Mouse (Mus musculus) midbrain, embryonic 15.5 days (tissue): ENCODE measurements around the gene Smagp. TPM values are rescaled to one million over a fixed set of nuclear protein-coding genes. Genes with fewer than 3 reads are reported as not detected.

ENCODE experiments used
- ATAC-seq: fragments of 200-750 bp; cut with Nextera tagmentation; replicated peaks from 2 replicates; pipeline ENCODE4 v1.8.0; 2017; ENCODE audit warnings: moderate TSS enrichment
- H3K27ac ChIP-seq: fragments of 300-500 bp; sonication (generic); 2 replicates; pipeline ENCODE4 v1.5.1; 2015; ENCODE audit warnings: mild to moderate bottlenecking, inconsistent platforms
- H3K27me3 ChIP-seq: fragments of 300-500 bp; sonication (generic); replicated peaks from 2 replicates; pipeline ENCODE4 v1.6.1; 2015; ENCODE audit warnings: inconsistent platforms
- H3K36me3 ChIP-seq: fragments of 300-500 bp; sonication (generic); replicated peaks from 2 replicates; pipeline ENCODE4 v1.6.1; 2015; ENCODE audit warnings: inconsistent platforms
- H3K4me1 ChIP-seq: fragments of 300-500 bp; sonication (generic); 2 replicates; pipeline ENCODE4 v1.6.1; 2015; ENCODE audit warnings: inconsistent platforms
- H3K4me2 ChIP-seq: fragments of 300-500 bp; sonication (generic); 2 replicates; pipeline ENCODE4 v1.6.1; 2015; ENCODE audit warnings: inconsistent platforms, mild to moderate bottlenecking, moderate library complexity
- H3K4me3 ChIP-seq: fragments of 300-500 bp; sonication (generic); 2 replicates; pipeline ENCODE4 v1.5.1; 2015; ENCODE audit warnings: mild to moderate bottlenecking, inconsistent platforms
- H3K9ac ChIP-seq: fragments of 300-500 bp; sonication (generic); 2 replicates; pipeline ENCODE4 v1.6.1; 2015; ENCODE audit warnings: mild to moderate bottlenecking, inconsistent platforms
- H3K9me3 ChIP-seq: fragments of 300-500 bp; sonication (generic); 2 replicates; pipeline ENCODE4 v1.6.1; 2016; ENCODE audit warnings: inconsistent platforms
- WGBS: fragments of 180-500 bp; shearing (Covaris S2); methylation state at CpG from one replicate; pipeline ENCODE4 v1.1.7; 2015; ENCODE audit warnings: mixed read lengths; 5-methylcytosine and 5-hydroxymethylcytosine counted together
- polyA plus RNA-seq: library from polyadenylated mRNA; unstranded; fragments of >200 nt; fragmentation: Nextera tagmentation; extraction: Ambion mirVana; gene quantifications from 2 replicates; pipeline ENCODE4 v1.2.1, GENCODE M21; 2015

Gene Smagp
- 4.0 and 4.9 TPM in 2 replicates for polyA plus RNA-seq

- Histone ChIP-seq H3K9me3 (no peaks in the 10 kb centered on the region), H3K36me3 (no peaks in the 10 kb centered on the region), H3K27ac (no peak within 1 kb of the TSS), H3K27me3 (peaks cover 58% of the 10 kb centered on the region), H3K4me3 (peak within 1 kb of the TSS; percentile 39), H3K4me1 (peaks cover 13% of the 10 kb centered on the region), H3K4me2 (peak within 1 kb of the TSS; percentile 72), H3K9ac (peak within 1 kb of the TSS; percentile 6; the same call in 1 of the 2 replicates)
- WGBS = under 1% methylated on average over 64 of the region's 77 CpGs
- ATAC-seq = no peak
Measured at GRCm38 (mm10) chr15:100636700-100637501, at the start of gene Smagp. Gene Smagp (minus strand): TSS chr15:100636940.

GRCm38 (mm10) chr15:100686434-100686833 lies 49.7 kb upstream of the Smagp start:
- H3K9ac ChIP-seq = no peak overlapping the region
- ATAC-seq = no peak
- H3K4me3 ChIP-seq = no peak overlapping the region
- H3K4me1 ChIP-seq = no peaks in the 10 kb centered on the region
- H3K4me2 ChIP-seq = no peak overlapping the region
- no peak overlapping the region for H3K27ac ChIP-seq
- 77% methylated on average over 6 of the region's 6 CpGs for WGBS
- no peaks in the 10 kb centered on the region for H3K9me3 ChIP-seq
- 0 out of 2 replicates have a peak, but pooled peaks cover 2% of the 10 kb centered on the region for H3K27me3 ChIP-seq
- H3K36me3 ChIP-seq = no peaks in the 10 kb centered on the region

- 91% methylated on average over 8 of the region's 8 CpGs for WGBS
- no peak overlapping the region for H3K4me2 ChIP-seq
- H3K4me3 ChIP-seq = no peak overlapping the region
- no peaks in the 10 kb centered on the region for H3K36me3 ChIP-seq
- H3K27ac ChIP-seq = no peak overlapping the region
- H3K9me3 ChIP-seq = no peaks in the 10 kb centered on the region
- H3K27me3 ChIP-seq = 0 out of 2 replicates have a peak, but pooled peaks cover 2% of the 10 kb centered on the region
- no peaks in the 10 kb centered on the region for H3K4me1 ChIP-seq
- ATAC-seq = no peak
- no peak overlapping the region for H3K9ac ChIP-seq
Measured at GRCm38 (mm10) chr15:100685849-100686248, 49.1 kb upstream of the Smagp start.

GRCm38 (mm10) chr15:100685255-100685654 lies 48.5 kb upstream of the Smagp start:
- Histone ChIP-seq H3K4me1 (no peaks in the 10 kb centered on the region), H3K27me3 (0 out of 2 replicates have a peak, but pooled peaks cover 2% of the 10 kb centered on the region), H3K9ac (no peak overlapping the region), H3K4me3 (no peak overlapping the region), H3K4me2 (no peak overlapping the region), H3K36me3 (no peaks in the 10 kb centered on the region), H3K9me3 (no peaks in the 10 kb centered on the region), H3K27ac (no peak overlapping the region)
- 26% methylated on average over 13 of the region's 13 CpGs for WGBS
- no peak for ATAC-seq

- no peak overlapping the region for H3K4me3 ChIP-seq
- H3K4me1 ChIP-seq = no peaks in the 10 kb centered on the region
- 0 out of 2 replicates have a peak, but pooled peaks cover 2% of the 10 kb centered on the region for H3K27me3 ChIP-seq
- H3K36me3 ChIP-seq = no peaks in the 10 kb centered on the region
- no peak overlapping the region for H3K27ac ChIP-seq
- H3K9ac ChIP-seq = no peak overlapping the region
- H3K4me2 ChIP-seq = no peak overlapping the region
- no peaks in the 10 kb centered on the region for H3K9me3 ChIP-seq
- 72% methylated on average over 10 of the region's 10 CpGs for WGBS
- no peak for ATAC-seq
Measured at GRCm38 (mm10) chr15:100684450-100684849, 47.7 kb upstream of the Smagp start.

- Histone ChIP-seq H3K9me3 (no peaks in the 10 kb centered on the region), H3K4me3 (no peak overlapping the region), H3K9ac (no peak overlapping the region), H3K36me3 (no peaks in the 10 kb centered on the region), H3K27ac (no peak overlapping the region), H3K4me1 (no peaks in the 10 kb centered on the region), H3K4me2 (no peak overlapping the region), H3K27me3 (0 out of 2 replicates have a peak, but pooled peaks cover 2% of the 10 kb centered on the region)
- ATAC-seq = no peak
- 48% methylated on average over 2 of the region's 2 CpGs for WGBS
Measured at GRCm38 (mm10) chr15:100683041-100683440, 46.3 kb upstream of the Smagp start.

- no peaks in the 10 kb centered on the region for H3K36me3 ChIP-seq
- no peak overlapping the region for H3K4me2 ChIP-seq
- ATAC-seq = no peak
- no peaks in the 10 kb centered on the region for H3K4me1 ChIP-seq
- 30% methylated on average over 7 of the region's 7 CpGs for WGBS
- no peak overlapping the region for H3K27ac ChIP-seq
- no peak overlapping the region for H3K4me3 ChIP-seq
- H3K9me3 ChIP-seq = no peaks in the 10 kb centered on the region
- H3K27me3 ChIP-seq = 0 out of 2 replicates have a peak, but pooled peaks cover 2% of the 10 kb centered on the region
- no peak overlapping the region for H3K9ac ChIP-seq
Measured at GRCm38 (mm10) chr15:100681770-100682169, 45.0 kb upstream of the Smagp start.

GRCm38 (mm10) chr15:100680381-100680780 lies 43.6 kb upstream of the Smagp start:
- Histone ChIP-seq H3K27ac (no peak overlapping the region), H3K36me3 (no peaks in the 10 kb centered on the region), H3K9me3 (no peaks in the 10 kb centered on the region), H3K4me1 (no peaks in the 10 kb centered on the region), H3K4me2 (no peak overlapping the region), H3K4me3 (no peak overlapping the region), H3K27me3 (0 out of 2 replicates have a peak, but pooled peaks cover 2% of the 10 kb centered on the region), H3K9ac (no peak overlapping the region)
- 67% methylated on average over 3 of the region's 3 CpGs for WGBS
- ATAC-seq = no peak

GRCm38 (mm10) chr15:100679005-100679404 lies 42.3 kb upstream of the Smagp start:
- Histone ChIP-seq H3K4me1 (no peaks in the 10 kb centered on the region), H3K4me2 (no peak overlapping the region), H3K36me3 (no peaks in the 10 kb centered on the region), H3K4me3 (no peak overlapping the region), H3K27me3 (no peaks in the 10 kb centered on the region), H3K9me3 (no peaks in the 10 kb centered on the region), H3K9ac (no peak overlapping the region), H3K27ac (no peak overlapping the region)
- WGBS = 93% methylated on average over 14 of the region's 14 CpGs
- ATAC-seq = no peak

- no peak overlapping the region for H3K4me3 ChIP-seq
- H3K4me1 ChIP-seq = no peaks in the 10 kb centered on the region
- 82% methylated on average over 12 of the region's 12 CpGs for WGBS
- no peak for ATAC-seq
- no peaks in the 10 kb centered on the region for H3K36me3 ChIP-seq
- H3K9me3 ChIP-seq = no peaks in the 10 kb centered on the region
- H3K27ac ChIP-seq = no peak overlapping the region
- H3K9ac ChIP-seq = no peak overlapping the region
- no peaks in the 10 kb centered on the region for H3K27me3 ChIP-seq
- no peak overlapping the region for H3K4me2 ChIP-seq
Measured at GRCm38 (mm10) chr15:100678581-100678980, 41.8 kb upstream of the Smagp start.

- Histone ChIP-seq H3K9me3 (no peaks in the 10 kb centered on the region), H3K27me3 (no peaks in the 10 kb centered on the region), H3K4me3 (no peak overlapping the region), H3K9ac (no peak overlapping the region), H3K36me3 (no peaks in the 10 kb centered on the region), H3K4me1 (no peaks in the 10 kb centered on the region), H3K27ac (no peak overlapping the region), H3K4me2 (no peak overlapping the region)
- WGBS = 89% methylated on average over 8 of the region's 8 CpGs
- no peak for ATAC-seq
Measured at GRCm38 (mm10) chr15:100677675-100678074, 40.9 kb upstream of the Smagp start.

GRCm38 (mm10) chr15:100676521-100676920 lies 39.8 kb upstream of the Smagp start:
- H3K27me3 ChIP-seq = no peaks in the 10 kb centered on the region
- no peak overlapping the region for H3K4me2 ChIP-seq
- no peaks in the 10 kb centered on the region for H3K36me3 ChIP-seq
- H3K4me3 ChIP-seq = no peak overlapping the region
- no peak for ATAC-seq
- WGBS = 83% methylated on average over 1 of the region's 1 CpGs
- H3K9ac ChIP-seq = no peak overlapping the region
- H3K9me3 ChIP-seq = no peaks in the 10 kb centered on the region
- H3K4me1 ChIP-seq = no peaks in the 10 kb centered on the region
- H3K27ac ChIP-seq = no peak overlapping the region

- H3K9ac ChIP-seq = no peak overlapping the region
- no peak overlapping the region for H3K4me3 ChIP-seq
- H3K27me3 ChIP-seq = no peaks in the 10 kb centered on the region
- H3K9me3 ChIP-seq = no peaks in the 10 kb centered on the region
- H3K36me3 ChIP-seq = no peaks in the 10 kb centered on the region
- H3K4me2 ChIP-seq = no peak overlapping the region
- no peak for ATAC-seq
- H3K27ac ChIP-seq = no peak overlapping the region
- WGBS = 59% methylated on average over 3 of the region's 3 CpGs
- H3K4me1 ChIP-seq = no peaks in the 10 kb centered on the region
Measured at GRCm38 (mm10) chr15:100675486-100675885, 38.7 kb upstream of the Smagp start.
